Mouse (Mus musculus) embryonic facial prominence, embryonic 11.5 days (tissue): Measurements from ENCODE around the gene Prorsd1. TPM values are rescaled to one million over a fixed set of nuclear protein-coding genes. Genes with fewer than 3 reads are reported as not detected.

Source experiments
- ATAC-seq: fragments of 200-750 bp; cut with Nextera tagmentation; replicated peaks from 2 replicates; pipeline ENCODE4 v1.8.0; 2017; ENCODE audit warnings: low read depth; ENCODE audit not compliant: insufficient number of reproducible peaks, low FRiP score, low TSS enrichment
- DNase-seq: peaks from one replicate; pipeline ENCODE4 v3.0.0-alpha.2; 2015; ENCODE audit warnings: low spot score
- H3K27ac ChIP-seq: fragments of 300-500 bp; sonication (generic); replicated peaks from 2 replicates; pipeline ENCODE4 v1.5.1; 2014; ENCODE audit warnings: mild to moderate bottlenecking, low read depth, low read length, control low read depth
- H3K27me3 ChIP-seq: fragments of 300-500 bp; sonication (generic); 2 replicates; pipeline ENCODE4 v1.6.1; 2014; ENCODE audit warnings: mild to moderate bottlenecking, low read length, moderate library complexity, mixed read lengths; ENCODE audit not compliant: control insufficient read depth, insufficient read depth
- H3K36me3 ChIP-seq: fragments of 300-500 bp; sonication (generic); replicated peaks from 2 replicates; pipeline ENCODE4 v1.6.1; 2014; ENCODE audit warnings: low read depth, mild to moderate bottlenecking, low read length, moderate library complexity, mixed read lengths; ENCODE audit not compliant: control insufficient read depth, insufficient read depth
- H3K4me1 ChIP-seq: fragments of 300-500 bp; sonication (generic); 2 replicates; pipeline ENCODE4 v1.6.1; 2014; ENCODE audit warnings: low read length, mixed read lengths; ENCODE audit not compliant: control insufficient read depth, insufficient read depth
- H3K4me2 ChIP-seq: fragments of 300-500 bp; sonication (generic); 2 replicates; pipeline ENCODE4 v1.6.1; 2014; ENCODE audit warnings: low read depth, mild to moderate bottlenecking, control low read depth, low read length, moderate library complexity
- H3K4me3 ChIP-seq: fragments of 300-500 bp; sonication (generic); 2 replicates; pipeline ENCODE4 v1.5.1; 2014; ENCODE audit warnings: low read depth, low read length, control low read depth
- H3K9ac ChIP-seq: fragments of 300-500 bp; sonication (generic); replicated peaks from 2 replicates; pipeline ENCODE4 v1.6.1; 2014; ENCODE audit warnings: mild to moderate bottlenecking, control low read depth, low read length
- H3K9me3 ChIP-seq: fragments of 300-500 bp; sonication (generic); replicated peaks from 2 replicates; pipeline ENCODE4 v1.6.1; 2016; ENCODE audit warnings: mild to moderate bottlenecking, low read length, inconsistent platforms, mixed read lengths; ENCODE audit not compliant: control insufficient read depth
- polyA plus RNA-seq: library from polyadenylated mRNA; unstranded; fragments of >200 nt; fragmentation: Nextera tagmentation; extraction: Ambion mirVana; gene quantifications from 2 replicates; pipeline ENCODE4 v1.2.1, GENCODE M21; 2014

Gene Prorsd1
- polyA plus RNA-seq, 1 experiment from 2014 or later: 27.0 TPM

DNA sequence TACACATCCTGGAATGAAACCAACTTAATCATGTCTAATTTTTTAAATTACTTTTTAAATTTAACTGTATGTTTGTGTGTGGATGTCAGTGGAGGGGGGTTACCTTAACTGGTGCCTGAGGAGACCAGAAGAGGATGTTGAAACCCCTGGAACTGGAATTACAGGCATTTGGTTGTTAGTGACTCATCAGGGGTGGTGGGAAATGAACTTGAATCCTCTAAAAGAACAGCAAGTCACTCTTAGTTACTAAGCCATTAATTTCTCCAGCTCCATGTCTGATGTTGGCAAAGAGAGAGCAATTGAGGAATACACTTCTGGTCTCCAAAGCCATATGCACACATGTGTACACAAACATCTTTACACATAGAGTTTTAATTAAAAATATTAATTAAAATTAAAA is 40.2 kb downstream of the Prorsd1 start:
- Histone ChIP-seq H3K4me2 (no peak overlapping the region), H3K9me3 (no peaks in the 10 kb centered on the region), H3K4me1 (no peaks in the 10 kb centered on the region), H3K27ac (no peak overlapping the region), H3K27me3 (no peaks in the 10 kb centered on the region), H3K4me3 (no peak overlapping the region), H3K36me3 (peaks cover 2% of the 10 kb centered on the region; the same call in 1 of the 2 replicates), H3K9ac (no peak overlapping the region)
- ATAC-seq: no peak
- no peak for DNase-seq

Other genes starting within 250 kb of the Prorsd1 start
- 41.1 and 46.6 TPM in 2 replicates for gene Ccdc88a, start 141.4 kb downstream of the Prorsd1 start, polyA plus RNA-seq
- 32.8 and 33.0 TPM in 2 replicates for gene Mtif2, start 11.4 kb upstream of the Prorsd1 start, polyA plus RNA-seq
- gene Clhc1, start 32.9 kb upstream of the Prorsd1 start, polyA plus RNA-seq: not detected in 2 replicates
- gene Rps27a, start 33.1 kb upstream of the Prorsd1 start, polyA plus RNA-seq: 1,205 and 1,236 TPM in 2 replicates
- 74.6 and 75.1 TPM in 2 replicates for gene Rtn4, start 177.9 kb upstream of the Prorsd1 start, polyA plus RNA-seq